Mouse (Mus musculus): ENCODE measurements at regions not wholly inside any gene's neighbourhood (a gene's known extent, or its start where the extent isn't known, plus 50 kb on each side); places are given as distances from the start of the nearest gene placed in this dataset.
"Not testable (repeated sequence)": the region's sequence is repeated elsewhere in the genome, so short reads cannot be mapped to it uniquely, and the experiment has no call there.

DNA sequence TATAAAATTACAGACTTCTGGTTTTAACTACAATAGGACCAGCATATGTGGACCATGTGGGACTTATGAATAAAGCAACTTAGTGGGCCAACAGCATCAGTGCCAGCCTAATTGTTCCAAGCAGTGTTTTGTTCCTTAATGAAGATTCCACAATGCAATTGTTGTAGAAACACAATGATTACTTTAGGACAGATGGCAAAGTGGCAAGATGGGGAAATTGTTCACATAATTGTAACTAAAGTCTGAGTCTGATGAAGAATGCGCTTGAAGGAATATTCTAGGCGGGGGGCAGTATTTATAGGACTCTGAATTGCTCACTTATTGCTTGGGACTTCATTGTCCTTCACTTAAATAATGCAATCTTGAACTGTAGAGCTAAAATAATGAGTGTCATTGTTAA is 253.4 kb upstream of the Kcnj3 start:
- no peak for DNase-seq (ENCODE audit: low spot score)
- no peak overlapping the region for H3K4me2 ChIP-seq (replicated peaks; ENCODE audit: low read depth, low read length, severe bottlenecking)
- H3K27me3 ChIP-seq (ENCODE audit: control insufficient read depth, insufficient read depth, low read length): no peaks in the 10 kb centered on the region
- 63% methylated on average over 2 of the region's 2 CpGs for WGBS
- H3K27ac ChIP-seq (replicated peaks; ENCODE audit: low read depth, low read length): no peak overlapping the region
- TF ChIP-seq POLR2A (IDR thresholded peaks at IDR 0.05; ENCODE audit: borderline replicate concordance, extremely low read depth, insufficient read depth, insufficient read length): no peak
- no peak overlapping the region for H3K4me3 ChIP-seq (replicated peaks; ENCODE audit: low read length)
- no peaks in the 10 kb centered on the region for H3K9me3 ChIP-seq (ENCODE audit: control insufficient read depth, low read length)
- H3K9ac ChIP-seq (ENCODE audit: low read depth, low read length, severe bottlenecking): no peak overlapping the region
- H3K36me3 ChIP-seq (ENCODE audit: control insufficient read depth, insufficient read depth, low read length): no peaks in the 10 kb centered on the region
- H3K4me1 ChIP-seq (ENCODE audit: control insufficient read depth, insufficient read depth, low read length): no peaks in the 10 kb centered on the region
- ATAC-seq (ENCODE audit: low FRiP score, low read depth): no peak

- no peaks in the 10 kb centered on the region for H3K9me3 ChIP-seq (ENCODE audit: control insufficient read depth, low read length)
- no peaks in the 10 kb centered on the region for H3K4me1 ChIP-seq (ENCODE audit: control insufficient read depth, insufficient read depth, low read length)
- H3K9ac ChIP-seq (ENCODE audit: low read depth, low read length, severe bottlenecking): no peak overlapping the region
- DNase-seq (ENCODE audit: low spot score) (no peak), ATAC-seq (ENCODE audit: low FRiP score, low read depth) (no peak)
- H3K4me2 ChIP-seq (replicated peaks; ENCODE audit: low read depth, low read length, severe bottlenecking): no peak overlapping the region
- H3K27me3 ChIP-seq (ENCODE audit: control insufficient read depth, insufficient read depth, low read length): no peaks in the 10 kb centered on the region
- no peak overlapping the region for H3K4me3 ChIP-seq (replicated peaks; ENCODE audit: low read length)
- 81% methylated on average over 1 of the region's 1 CpGs for WGBS
- no peaks in the 10 kb centered on the region for H3K36me3 ChIP-seq (ENCODE audit: control insufficient read depth, insufficient read depth, low read length)
- no peak for TF ChIP-seq POLR2A (IDR thresholded peaks at IDR 0.05; ENCODE audit: borderline replicate concordance, extremely low read depth, insufficient read depth, insufficient read length)
- H3K27ac ChIP-seq (replicated peaks; ENCODE audit: low read depth, low read length): no peak overlapping the region
These were observed 228.9 kb upstream of the Kcnj3 start for GRCm38 (mm10) chr2:55206891-55207290.

GRCm38 (mm10) chr2:55208620-55209019 is 227.2 kb upstream of the Kcnj3 start:
- TF ChIP-seq POLR2A (IDR thresholded peaks at IDR 0.05; ENCODE audit: borderline replicate concordance, extremely low read depth, insufficient read depth, insufficient read length): no peak
- Histone ChIP-seq H3K4me2 (replicated peaks; ENCODE audit: low read depth, low read length, severe bottlenecking) (no peak overlapping the region), H3K27me3 (ENCODE audit: control insufficient read depth, insufficient read depth, low read length) (no peaks in the 10 kb centered on the region), H3K36me3 (ENCODE audit: control insufficient read depth, insufficient read depth, low read length) (no peaks in the 10 kb centered on the region), H3K4me3 (replicated peaks; ENCODE audit: low read length) (no peak overlapping the region), H3K9ac (ENCODE audit: low read depth, low read length, severe bottlenecking) (no peak overlapping the region), H3K9me3 (ENCODE audit: control insufficient read depth, low read length) (no peaks in the 10 kb centered on the region), H3K27ac (replicated peaks; ENCODE audit: low read depth, low read length) (no peak overlapping the region), H3K4me1 (ENCODE audit: control insufficient read depth, insufficient read depth, low read length) (no peaks in the 10 kb centered on the region)
- 75% methylated on average over 2 of the region's 2 CpGs for WGBS
- DNase-seq (ENCODE audit: low spot score) (no peak), ATAC-seq (ENCODE audit: low FRiP score, low read depth) (no peak)

DNA sequence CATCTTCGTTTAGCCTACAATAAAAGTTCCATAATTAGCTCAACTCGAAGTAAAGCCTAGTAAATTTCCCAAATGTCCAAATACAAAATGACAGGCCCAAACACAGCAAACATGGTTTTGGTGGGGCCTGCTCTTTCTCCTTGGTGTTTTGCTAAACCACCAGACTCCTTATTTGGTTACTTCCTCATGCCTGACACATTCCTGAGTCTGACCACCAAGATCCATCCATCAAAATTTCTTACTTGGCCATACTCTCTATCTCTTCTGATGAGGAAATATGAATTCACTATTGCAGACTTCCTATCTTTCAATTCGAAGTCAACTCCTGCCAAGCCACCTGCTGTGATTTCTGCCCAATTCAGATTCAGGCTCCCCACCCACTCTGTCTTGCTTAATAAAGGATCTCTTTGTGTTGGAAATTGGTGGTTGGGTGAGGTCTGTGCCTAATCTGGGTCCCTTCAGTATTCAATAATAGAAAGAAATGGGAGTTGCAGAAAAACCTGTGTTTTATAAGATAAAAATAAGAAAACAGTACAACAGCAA is 225.9 kb upstream of the Kcnj3 start:
- no peak for TF ChIP-seq POLR2A (IDR thresholded peaks at IDR 0.05; ENCODE audit: borderline replicate concordance, extremely low read depth, insufficient read depth, insufficient read length)
- WGBS: 57% methylated on average over 3 of the region's 3 CpGs
- ATAC-seq (ENCODE audit: low FRiP score, low read depth) (no peak), DNase-seq (ENCODE audit: low spot score) (no peak)
- Histone ChIP-seq H3K4me1 (ENCODE audit: control insufficient read depth, insufficient read depth, low read length) (no peaks in the 10 kb centered on the region), H3K4me3 (replicated peaks; ENCODE audit: low read length) (no peak overlapping the region), H3K27ac (replicated peaks; ENCODE audit: low read depth, low read length) (no peak overlapping the region), H3K9ac (ENCODE audit: low read depth, low read length, severe bottlenecking) (no peak overlapping the region), H3K4me2 (replicated peaks; ENCODE audit: low read depth, low read length, severe bottlenecking) (no peak overlapping the region), H3K36me3 (ENCODE audit: control insufficient read depth, insufficient read depth, low read length) (no peaks in the 10 kb centered on the region), H3K9me3 (ENCODE audit: control insufficient read depth, low read length) (no peaks in the 10 kb centered on the region), H3K27me3 (ENCODE audit: control insufficient read depth, insufficient read depth, low read length) (no peaks in the 10 kb centered on the region)

GRCm38 (mm10) chr2:55211281-55211680 is 224.5 kb upstream of the Kcnj3 start:
- TF ChIP-seq POLR2A (IDR thresholded peaks at IDR 0.05; ENCODE audit: borderline replicate concordance, extremely low read depth, insufficient read depth, insufficient read length): no peak
- H3K4me1 ChIP-seq (ENCODE audit: control insufficient read depth, insufficient read depth, low read length): no peaks in the 10 kb centered on the region
- no peaks in the 10 kb centered on the region for H3K9me3 ChIP-seq (ENCODE audit: control insufficient read depth, low read length)
- no peak overlapping the region for H3K27ac ChIP-seq (replicated peaks; ENCODE audit: low read depth, low read length)
- no peak overlapping the region for H3K4me3 ChIP-seq (replicated peaks; ENCODE audit: low read length)
- no peak for ATAC-seq (ENCODE audit: low FRiP score, low read depth)
- 86% methylated on average over 2 of the region's 2 CpGs for WGBS
- H3K4me2 ChIP-seq (replicated peaks; ENCODE audit: low read depth, low read length, severe bottlenecking): no peak overlapping the region
- no peak overlapping the region for H3K9ac ChIP-seq (ENCODE audit: low read depth, low read length, severe bottlenecking)
- no peaks in the 10 kb centered on the region for H3K27me3 ChIP-seq (ENCODE audit: control insufficient read depth, insufficient read depth, low read length)
- no peaks in the 10 kb centered on the region for H3K36me3 ChIP-seq (ENCODE audit: control insufficient read depth, insufficient read depth, low read length)
- DNase-seq (ENCODE audit: low spot score): no peak

- Histone ChIP-seq H3K27me3 (ENCODE audit: control insufficient read depth, insufficient read depth, low read length) (no peaks in the 10 kb centered on the region), H3K4me2 (replicated peaks; ENCODE audit: low read depth, low read length, severe bottlenecking) (no peak overlapping the region), H3K4me1 (ENCODE audit: control insufficient read depth, insufficient read depth, low read length) (no peaks in the 10 kb centered on the region), H3K9me3 (ENCODE audit: control insufficient read depth, low read length) (no peaks in the 10 kb centered on the region), H3K27ac (replicated peaks; ENCODE audit: low read depth, low read length) (no peak overlapping the region), H3K36me3 (ENCODE audit: control insufficient read depth, insufficient read depth, low read length) (no peaks in the 10 kb centered on the region), H3K4me3 (replicated peaks; ENCODE audit: low read length) (no peak overlapping the region), H3K9ac (ENCODE audit: low read depth, low read length, severe bottlenecking) (no peak overlapping the region)
- no peak for TF ChIP-seq POLR2A (IDR thresholded peaks at IDR 0.05; ENCODE audit: borderline replicate concordance, extremely low read depth, insufficient read depth, insufficient read length)
- no peak for DNase-seq (ENCODE audit: low spot score)
- no peak for ATAC-seq (ENCODE audit: low FRiP score, low read depth)
- WGBS: 62% methylated on average over 2 of the region's 2 CpGs
These were observed 213.7 kb upstream of the Kcnj3 start for GRCm38 (mm10) chr2:55222046-55222445.

DNA sequence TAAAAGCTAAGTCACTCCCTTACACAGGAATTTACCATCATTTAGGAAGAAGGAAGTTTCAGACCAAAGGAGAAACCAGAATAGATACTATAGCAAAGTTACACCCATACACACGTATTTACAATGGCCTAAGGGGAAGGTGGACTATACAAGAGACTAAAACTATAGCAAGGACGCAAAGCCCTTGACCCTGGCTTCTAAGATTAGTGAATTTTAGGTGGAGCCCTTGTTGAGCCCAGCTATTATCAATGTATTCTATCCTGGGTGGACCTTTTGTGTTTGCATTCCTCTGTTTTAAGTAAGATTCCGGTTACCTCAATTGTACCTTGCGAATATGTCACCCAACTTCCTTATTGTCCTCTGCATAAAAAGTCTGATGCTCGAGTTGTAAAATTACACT is 213.0 kb upstream of the Kcnj3 start:
- not testable (repeated sequence) for H3K4me1 ChIP-seq (ENCODE audit: control insufficient read depth, insufficient read depth, low read length); ATAC-seq (ENCODE audit: low FRiP score, low read depth); H3K9ac ChIP-seq (ENCODE audit: low read depth, low read length, severe bottlenecking); H3K4me3 ChIP-seq (replicated peaks; ENCODE audit: low read length); H3K9me3 ChIP-seq (ENCODE audit: control insufficient read depth, low read length); H3K27ac ChIP-seq (replicated peaks; ENCODE audit: low read depth, low read length); DNase-seq (ENCODE audit: low spot score); H3K36me3 ChIP-seq (ENCODE audit: control insufficient read depth, insufficient read depth, low read length); H3K4me2 ChIP-seq (replicated peaks; ENCODE audit: low read depth, low read length, severe bottlenecking); H3K27me3 ChIP-seq (ENCODE audit: control insufficient read depth, insufficient read depth, low read length)
- 83% methylated on average over 5 of the region's 5 CpGs for WGBS
